27 mouse cellular contexts compared by ENCODE assay signal in the genomic region with DNA sequence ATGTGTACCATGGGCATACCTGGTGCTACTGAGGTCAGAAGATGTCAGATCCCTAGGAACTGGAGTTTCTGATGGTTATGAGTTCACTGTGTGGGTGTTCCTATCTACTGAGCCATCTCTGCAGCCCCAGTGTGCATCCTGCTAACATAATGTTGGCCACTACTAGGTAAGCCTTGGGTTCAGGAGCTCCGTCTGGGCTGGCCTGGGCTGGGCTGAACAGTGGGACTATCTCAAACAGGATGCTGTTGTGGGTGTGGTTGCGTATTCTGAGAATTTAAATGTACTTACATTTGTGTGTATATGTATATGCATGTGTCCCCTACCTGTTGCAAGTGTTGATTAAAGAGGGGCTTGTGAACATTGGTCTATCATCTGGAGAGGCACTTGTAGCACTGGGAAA. TPM values are rescaled to one million over a fixed set of nuclear protein-coding genes. Genes with fewer than 3 reads are reported as not detected.
DNase-seq lines count a peak whose midpoint lies in the region; ATAC-seq and TF ChIP-seq lines count a peak whose summit lies in the region.
"Had no signal": no experiment of that assay in that cellular context is flagged by ENCODE, and none has a peak within 500 bp of the region (broad histone marks: within the 10 kb centered on the region; RNA-seq: fewer than 3 reads in every experiment).

No protein-coding gene starts in this region.

- H3K9ac ChIP-seq in liver, embryonic 11.5 days (ENCODE audit: low read depth, low read length): no peak overlapping the region
- H3K9ac ChIP-seq in liver, embryonic 14.5 days (replicated peaks): no peak overlapping the region
- H3K9ac ChIP-seq: forebrain, embryonic 13.5 days; heart, embryonic 13.5 days; hindbrain, embryonic 12.5 days; hindbrain, embryonic 15.5 days had no signal

- no peak overlapping the region for H3K4me3 ChIP-seq in liver, embryonic 11.5 days (ENCODE audit: low read depth, low read length)
- H3K4me3 ChIP-seq in liver, embryonic 14.5 days (ENCODE audit: insufficient read depth in 1 of 2, low read depth in 2 of 2, low read length in 2 of 2): no peak overlapping the region
- H3K4me3 ChIP-seq: forebrain, embryonic 10.5 days; forebrain, embryonic 13.5 days; heart, adult 2 months; heart, embryonic 10.5 days; heart, embryonic 13.5 days; hindbrain, embryonic 12.5 days; hindbrain, embryonic 15.5 days had no signal

- no peak for TF ChIP-seq CTCF in liver, embryonic 14.5 days (IDR thresholded peaks at IDR 0.05; ENCODE audit: low read depth)

- intact Hi-C loops in left cerebral cortex, postnatal 14 days (cut with DNase I): no loop called here

- TF ChIP-seq EP300 in liver, embryonic 14.5 days (IDR thresholded peaks at IDR 0.05; ENCODE audit: low read depth): no peak

- peaks cover 20% of the 10 kb centered on the region for H3K36me3 ChIP-seq in liver, embryonic 11.5 days (ENCODE audit: control insufficient read depth, insufficient read depth, low read length)
- H3K36me3 ChIP-seq in liver, embryonic 14.5 days (replicated peaks; ENCODE audit: control insufficient read depth, insufficient read depth, low read depth): peaks cover 8% of the 10 kb centered on the region

- DNase-seq in c-Kit-positive CD71-positive TER-119-negative erythroid progenitor cells, embryonic 14.5 days (ENCODE audit: low read depth): peak; percentile 51
- DNase-seq in liver, embryonic 11.5 days (ENCODE audit: low spot score): no peak
- peak in 1 of 3 experiments; percentile 20 for DNase-seq in liver, embryonic 14.5 days (ENCODE audit: low read depth in 3 of 3, low spot score in 3 of 3)
- DNase-seq in embryo, embryonic 11 days: no peak
- no peak for DNase-seq in left cerebral cortex, postnatal 14 days (ENCODE audit: low spot score in 2 of 2)
- no peak for DNase-seq in urinary bladder, postnatal 10 days (ENCODE audit: low spot score)
- DNase-seq: adrenal gland, adult 8-10 months; adrenal gland, postnatal 25 days; cerebellum, adult 11-12 months; cerebellum, adult 8-10 months; cerebellum, postnatal 10 days; cerebellum, postnatal 36 days; gastrocnemius, postnatal 10 days; gastrocnemius, postnatal 36 days; heart, adult 2 months; heart, postnatal 14 days had no signal

- 62% methylated on average over 2 of the region's 2 CpGs for WGBS in liver, embryonic 11.5 days
- 23% methylated on average over 2 of the region's 2 CpGs for WGBS in liver, embryonic 14.5 days (ENCODE audit: insufficient replicate concordance)

- peaks cover 15% of the 10 kb centered on the region for H3K4me1 ChIP-seq in liver, embryonic 11.5 days (replicated peaks; ENCODE audit: control insufficient read depth, insufficient read depth, low read length)
- H3K4me1 ChIP-seq in liver, embryonic 14.5 days (replicated peaks; ENCODE audit: control insufficient read depth in 2 of 2, insufficient read depth in 2 of 2, low read length in 1 of 2): peaks cover 9 to 14% of the 10 kb centered on the region in 2 experiments
- H3K4me1 ChIP-seq: forebrain, embryonic 10.5 days; forebrain, embryonic 13.5 days; heart, embryonic 10.5 days; heart, embryonic 13.5 days; hindbrain, embryonic 12.5 days had no signal

- no peaks in the 10 kb centered on the region for H3K9me3 ChIP-seq in liver, embryonic 11.5 days (ENCODE audit: control insufficient read depth, low read length)
- H3K9me3 ChIP-seq in liver, embryonic 14.5 days (ENCODE audit: control insufficient read depth, low read length): no peaks in the 10 kb centered on the region
- H3K9me3 ChIP-seq: forebrain, embryonic 10.5 days; forebrain, embryonic 13.5 days; heart, embryonic 10.5 days; heart, embryonic 13.5 days; hindbrain, embryonic 12.5 days; hindbrain, embryonic 15.5 days had no signal

- ATAC-seq in liver, embryonic 11.5 days (replicated peaks; ENCODE audit: low FRiP score): peak; percentile 81
- peak; percentile 64; the same call in 1 of the 2 replicates for ATAC-seq in liver, embryonic 14.5 days (ENCODE audit: insufficient read depth)
- ATAC-seq in megakaryocyte progenitor cell, adult 5-6 weeks (replicated peaks; ENCODE audit: poor library complexity): peak; percentile 54
- ATAC-seq in monocyte, adult 5-6 weeks (replicated peaks; ENCODE audit: insufficient number of reproducible peaks, low FRiP score, low TSS enrichment, poor library complexity, severe bottlenecking): no peak
- ATAC-seq: activated CD4-positive, CD25-positive, alpha-beta regulatory T cell, adult 4 months; CD4-positive, CD25-positive, alpha-beta regulatory T cell, adult 4 months; forebrain, embryonic 13.5 days; forebrain, embryonic 16.5 days had no signal

- H3K4me2 ChIP-seq in liver, embryonic 11.5 days: peak overlapping the region; percentile 24; the same call in 1 of the 2 replicates
- H3K4me2 ChIP-seq in liver, embryonic 14.5 days (ENCODE audit: low read depth): 0 out of 2 replicates have a peak overlapping the region, but pooled peaks have one; percentile 4
- H3K4me2 ChIP-seq: forebrain, embryonic 13.5 days; heart, embryonic 13.5 days; hindbrain, embryonic 12.5 days; hindbrain, embryonic 15.5 days had no signal

- no peaks in the 10 kb centered on the region for H3K27me3 ChIP-seq in liver, embryonic 11.5 days (replicated peaks; ENCODE audit: control insufficient read depth, insufficient read depth, low read length)
- H3K27me3 ChIP-seq in liver, embryonic 14.5 days (ENCODE audit: control insufficient read depth, insufficient read depth, low read length): no peaks in the 10 kb centered on the region
- H3K27me3 ChIP-seq: forebrain, embryonic 13.5 days; heart, embryonic 13.5 days; hindbrain, embryonic 12.5 days; hindbrain, embryonic 15.5 days had no signal

- no peak overlapping the region for H3K27ac ChIP-seq in liver, embryonic 11.5 days (ENCODE audit: low read depth, low read length)
- no peak overlapping the region for H3K27ac ChIP-seq in liver, embryonic 14.5 days
- H3K27ac ChIP-seq: forebrain, embryonic 10.5 days; forebrain, embryonic 13.5 days; heart, adult 2 months; heart, embryonic 10.5 days; heart, embryonic 13.5 days; hindbrain, embryonic 12.5 days; hindbrain, embryonic 15.5 days had no signal

RNA-seq across cellular contexts. Expression of a gene that starts 38.5 kb away (rescaled TPM):
- polyA plus RNA-seq in liver, embryonic 11.5 days (2014; fragmentation: Nextera tagmentation; extraction: Ambion mirVana): 49.8 and 63.9 TPM in 2 replicates
- polyA plus RNA-seq in liver, embryonic 14.5 days (2012; rRNA removed): 24.1 and 24.6 TPM in 2 replicates
- polyA plus RNA-seq in liver, embryonic 14.5 days (2014; fragmentation: Nextera tagmentation; extraction: Ambion mirVana): 19.3 and 20.5 TPM in 2 replicates
- 67.4 and 85.0 TPM in 2 replicates for total RNA-seq in megakaryocyte progenitor cell, adult 5-6 weeks (2015)
- 30.1 and 49.8 TPM in 2 replicates for total RNA-seq in megakaryocyte progenitor cell, adult 5-6 weeks (2017)
- total RNA-seq in monocyte, adult 5-6 weeks (2017): 24.4 to 49.0 TPM (median 40.7 TPM) in 3 replicates
- 100 to 1,000 TPM; 256 TPM for total RNA-seq in left cerebral cortex, postnatal 14 days (2021)
